Mouse (Mus musculus): ENCODE measurements around the gene Tmem30b. TPM values are rescaled to one million over a fixed set of nuclear protein-coding genes. Genes with fewer than 3 reads are reported as not detected.
A peak's percentile ranks its signal among the peaks of the same experiment; 100 is the strongest.
"Not testable (repeated sequence)": the region's sequence is repeated elsewhere in the genome, so short reads cannot be mapped to it uniquely, and the experiment has no call there.

Tmem30b gene
- total and polyA plus RNA-seq, 2 experiments from 2014 or later: 0.38 to 0.53 TPM

DNA sequence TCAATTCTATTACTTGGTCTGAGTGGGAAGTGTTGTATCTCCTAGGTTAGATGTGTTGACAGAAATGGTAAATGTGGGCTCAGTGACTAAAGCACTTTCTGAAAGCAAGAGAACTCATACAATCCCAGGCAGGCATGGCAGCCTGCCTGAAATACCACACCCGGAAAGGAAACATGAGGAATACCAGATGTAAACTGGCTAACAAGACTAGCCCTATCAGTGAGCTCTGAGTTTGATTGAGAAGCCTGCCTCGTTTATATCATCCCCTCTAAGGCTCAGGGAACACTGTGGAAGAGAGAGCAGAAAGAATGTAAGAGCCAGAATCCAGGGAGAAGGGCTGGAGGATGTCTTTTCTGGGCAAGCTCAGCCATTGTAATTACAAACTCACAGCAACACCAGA lies 7.0 kb downstream of the Tmem30b start:
- no peaks in the 10 kb centered on the region for H3K4me1 ChIP-seq (ENCODE audit: insufficient read depth, low read length)
- DNase-seq (ENCODE audit: low spot score) (no peak), ATAC-seq (ENCODE audit: low FRiP score) (no peak)
- 39% methylated on average over 2 of the region's 2 CpGs for whole genome bisulfite sequencing
- H3K4me3 ChIP-seq (ENCODE audit: low read depth, low read length): no peak overlapping the region
- H3K27me3 ChIP-seq (ENCODE audit: insufficient read depth, low read length): no peaks in the 10 kb centered on the region; the same call in 1 of the 2 replicates
- H3K9me3 ChIP-seq (ENCODE audit: low read length): no peaks in the 10 kb centered on the region
- H3K27ac ChIP-seq (ENCODE audit: low read depth, low read length): no peak overlapping the region
- no peak overlapping the region for H3K9ac ChIP-seq (replicated peaks; ENCODE audit: low read length, poor library complexity, severe bottlenecking)
- no peaks in the 10 kb centered on the region for H3K36me3 ChIP-seq (ENCODE audit: insufficient read depth, low read length)
- H3K4me2 ChIP-seq (ENCODE audit: low read depth, low read length, poor library complexity, severe bottlenecking): no peak overlapping the region
- no peak for TF ChIP-seq CTCF (IDR thresholded peaks at IDR 0.05)

DNA sequence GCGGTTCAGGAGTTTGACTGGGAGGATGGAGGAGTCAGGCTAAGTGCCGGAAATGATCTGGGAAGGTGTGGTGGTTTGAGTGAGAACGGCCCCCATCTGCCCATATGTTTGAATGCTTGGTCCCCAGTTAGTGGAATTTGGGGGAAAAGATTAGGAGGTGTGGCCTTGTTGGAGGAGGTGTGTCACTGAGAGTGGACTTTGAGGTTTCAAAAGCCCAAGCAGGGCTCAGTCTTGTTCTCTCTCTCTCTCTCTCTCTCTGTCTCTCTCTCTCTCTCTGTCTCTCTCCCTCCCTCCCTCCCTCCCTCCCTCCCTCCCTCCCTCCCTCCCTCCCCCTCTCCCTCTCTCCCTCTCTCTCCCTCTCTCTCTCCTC lies 8.1 kb downstream of the Tmem30b start:
- not testable (repeated sequence) for H3K36me3 ChIP-seq (ENCODE audit: insufficient read depth, low read length); ATAC-seq (ENCODE audit: low FRiP score); H3K27ac ChIP-seq (ENCODE audit: low read depth, low read length); H3K9ac ChIP-seq (replicated peaks; ENCODE audit: low read length, poor library complexity, severe bottlenecking); H3K4me3 ChIP-seq (ENCODE audit: low read depth, low read length); H3K27me3 ChIP-seq (ENCODE audit: insufficient read depth, low read length); H3K4me1 ChIP-seq (ENCODE audit: insufficient read depth, low read length); DNase-seq (ENCODE audit: low spot score); H3K4me2 ChIP-seq (ENCODE audit: low read depth, low read length, poor library complexity, severe bottlenecking); H3K9me3 ChIP-seq (ENCODE audit: low read length)
- 57% methylated on average over 3 of the region's 3 CpGs for WGBS

DNA sequence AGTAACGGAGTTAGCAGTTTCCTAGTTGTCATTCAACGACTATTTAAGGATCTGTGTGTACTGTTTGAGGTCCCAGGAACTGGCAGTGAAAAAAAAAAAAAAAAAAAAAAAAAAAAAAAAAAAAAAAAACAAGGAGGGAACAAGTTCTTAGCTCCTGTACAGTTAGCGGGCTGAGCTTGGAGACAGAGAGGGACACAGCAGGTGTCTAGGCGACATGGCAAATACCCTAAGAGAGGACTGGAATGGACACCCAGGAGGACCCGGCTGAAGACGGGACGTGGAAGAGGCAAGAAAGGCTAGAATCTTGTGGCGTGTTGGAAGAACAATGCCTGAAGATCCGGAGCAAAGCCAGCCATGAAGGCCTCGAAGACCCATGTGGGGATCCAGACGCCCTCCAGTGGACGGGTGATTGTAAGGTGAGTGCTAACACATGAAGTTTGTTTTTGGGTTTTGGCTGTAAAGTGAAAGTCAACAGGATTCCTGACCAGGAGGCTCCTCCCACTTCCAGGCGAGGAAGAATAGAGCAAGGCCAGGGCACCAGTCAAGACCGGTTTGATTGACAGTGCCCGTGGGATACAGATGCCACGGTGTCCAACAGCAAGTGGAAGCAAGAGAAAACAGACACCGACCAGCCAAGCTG lies 8.6 kb downstream of the Tmem30b start:
- Histone ChIP-seq H3K27me3 (ENCODE audit: insufficient read depth, low read length) (no peaks in the 10 kb centered on the region; the same call in 1 of the 2 replicates), H3K4me1 (ENCODE audit: insufficient read depth, low read length) (no peaks in the 10 kb centered on the region), H3K9ac (replicated peaks; ENCODE audit: low read length, poor library complexity, severe bottlenecking) (no peak overlapping the region), H3K36me3 (ENCODE audit: insufficient read depth, low read length) (no peaks in the 10 kb centered on the region), H3K4me2 (ENCODE audit: low read depth, low read length, poor library complexity, severe bottlenecking) (no peak overlapping the region), H3K27ac (ENCODE audit: low read depth, low read length) (no peak overlapping the region), H3K9me3 (ENCODE audit: low read length) (no peaks in the 10 kb centered on the region), H3K4me3 (ENCODE audit: low read depth, low read length) (no peak overlapping the region)
- TF ChIP-seq CTCF (IDR thresholded peaks at IDR 0.05): peak; percentile 27
- DNase-seq (ENCODE audit: low spot score) (no peak), ATAC-seq (ENCODE audit: low FRiP score) (no peak)
- 27% methylated on average over 17 of the region's 17 CpGs for WGBS

DNA sequence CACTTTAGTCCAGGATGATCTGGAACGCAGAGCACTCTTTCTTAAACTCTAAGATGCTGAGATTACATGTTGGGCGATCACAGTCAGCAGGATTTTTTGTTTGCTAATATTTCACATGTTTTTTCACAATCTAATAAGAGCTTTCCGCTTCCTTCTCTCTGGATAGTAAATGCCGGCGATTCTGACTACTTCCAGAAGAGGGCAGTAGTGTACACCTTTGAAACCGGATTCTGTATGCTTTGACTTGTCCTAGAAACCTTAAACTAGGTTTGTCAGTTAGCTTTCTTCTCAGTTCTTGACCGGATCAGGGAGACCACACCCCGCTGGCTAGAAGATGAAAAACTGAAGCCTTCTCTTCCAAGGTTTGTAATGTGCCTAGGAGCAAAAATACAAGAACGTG lies 11.6 kb downstream of the Tmem30b start:
- Histone ChIP-seq H3K27ac (ENCODE audit: low read depth, low read length) (no peak overlapping the region), H3K27me3 (ENCODE audit: insufficient read depth, low read length) (no peaks in the 10 kb centered on the region), H3K36me3 (ENCODE audit: insufficient read depth, low read length) (no peaks in the 10 kb centered on the region), H3K9me3 (ENCODE audit: low read length) (no peaks in the 10 kb centered on the region), H3K9ac (replicated peaks; ENCODE audit: low read length, poor library complexity, severe bottlenecking) (no peak overlapping the region), H3K4me1 (ENCODE audit: insufficient read depth, low read length) (no peaks in the 10 kb centered on the region), H3K4me3 (ENCODE audit: low read depth, low read length) (no peak overlapping the region), H3K4me2 (ENCODE audit: low read depth, low read length, poor library complexity, severe bottlenecking) (no peak overlapping the region)
- ATAC-seq (ENCODE audit: low FRiP score) (no peak), DNase-seq (ENCODE audit: low spot score) (peak; percentile 74)
- 14% methylated on average over 9 of the region's 9 CpGs for WGBS
- TF ChIP-seq CTCF (IDR thresholded peaks at IDR 0.05): peak; percentile 86

DNA sequence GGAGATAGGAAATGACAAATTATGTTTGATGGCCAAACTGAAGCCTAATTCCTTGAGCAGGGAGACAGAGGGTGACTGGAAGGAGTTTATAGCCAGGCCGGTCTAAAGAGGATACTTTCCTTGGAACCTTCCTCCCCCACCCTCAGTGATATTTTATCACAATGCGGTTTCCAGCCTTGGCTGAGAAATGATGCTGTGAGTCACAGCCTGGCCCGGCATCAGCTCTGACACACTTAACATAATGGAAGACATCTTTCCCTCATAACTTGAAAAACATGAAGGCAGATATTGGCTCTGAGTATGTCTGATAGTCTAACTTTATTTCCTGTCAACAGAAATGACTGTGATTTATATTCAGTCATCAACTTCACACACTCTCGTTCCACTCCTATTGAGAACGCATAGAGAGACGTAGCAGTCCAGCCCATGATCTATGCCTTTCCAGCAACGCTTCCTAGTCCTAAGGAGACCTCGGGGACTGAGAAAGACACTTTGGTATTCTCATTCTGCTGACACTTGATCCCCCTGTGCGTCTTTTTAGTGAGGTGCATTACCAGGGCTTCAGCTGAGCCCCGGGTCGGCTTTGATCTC lies 14.2 kb downstream of the Tmem30b start:
- H3K4me1 ChIP-seq (ENCODE audit: insufficient read depth, low read length): no peaks in the 10 kb centered on the region
- 85% methylated on average over 11 of the region's 11 CpGs for WGBS
- ATAC-seq (ENCODE audit: low FRiP score): no peak
- H3K9me3 ChIP-seq (ENCODE audit: low read length): no peaks in the 10 kb centered on the region
- H3K4me2 ChIP-seq (ENCODE audit: low read depth, low read length, poor library complexity, severe bottlenecking): no peak overlapping the region
- no peak for DNase-seq (ENCODE audit: low spot score)
- H3K36me3 ChIP-seq (ENCODE audit: insufficient read depth, low read length): no peaks in the 10 kb centered on the region
- no peak overlapping the region for H3K9ac ChIP-seq (replicated peaks; ENCODE audit: low read length, poor library complexity, severe bottlenecking)
- no peaks in the 10 kb centered on the region for H3K27me3 ChIP-seq (ENCODE audit: insufficient read depth, low read length)
- no peak overlapping the region for H3K27ac ChIP-seq (ENCODE audit: low read depth, low read length)
- no peak overlapping the region for H3K4me3 ChIP-seq (ENCODE audit: low read depth, low read length)
- no peak for TF ChIP-seq CTCF (IDR thresholded peaks at IDR 0.05)

DNA sequence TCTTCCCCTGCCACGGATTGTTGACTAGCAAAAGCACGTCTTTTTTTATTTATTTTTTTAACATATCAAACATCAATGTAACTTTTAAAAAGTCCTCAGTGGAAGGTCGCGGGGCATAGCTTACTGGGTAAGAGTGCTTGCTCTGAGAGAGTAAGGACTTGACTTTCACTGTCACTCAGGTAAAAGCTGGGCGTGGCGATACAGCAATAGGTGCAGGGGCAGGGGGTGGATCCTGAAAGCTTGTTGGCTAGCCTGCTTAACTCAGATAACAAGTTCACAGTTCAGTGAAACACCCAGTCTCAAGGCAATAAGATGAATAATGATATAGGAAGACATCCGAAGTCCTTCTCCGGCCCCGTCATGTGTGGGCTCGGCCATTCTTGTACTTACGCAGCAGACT lies 16.6 kb downstream of the Tmem30b start:
- Histone ChIP-seq H3K36me3 (ENCODE audit: insufficient read depth, low read length) (no peaks in the 10 kb centered on the region), H3K27ac (ENCODE audit: low read depth, low read length) (no peak overlapping the region), H3K9me3 (ENCODE audit: low read length) (no peaks in the 10 kb centered on the region), H3K4me1 (ENCODE audit: insufficient read depth, low read length) (no peaks in the 10 kb centered on the region), H3K9ac (replicated peaks; ENCODE audit: low read length, poor library complexity, severe bottlenecking) (no peak overlapping the region), H3K27me3 (ENCODE audit: insufficient read depth, low read length) (no peaks in the 10 kb centered on the region), H3K4me3 (ENCODE audit: low read depth, low read length) (no peak overlapping the region), H3K4me2 (ENCODE audit: low read depth, low read length, poor library complexity, severe bottlenecking) (no peak overlapping the region)
- no peak for ATAC-seq (ENCODE audit: low FRiP score)
- TF ChIP-seq CTCF (IDR thresholded peaks at IDR 0.05): no peak
- WGBS: 88% methylated on average over 11 of the region's 11 CpGs
- DNase-seq (ENCODE audit: low spot score): no peak
